Mouse (Mus musculus) B cell, adult 62 days (primary cell): Measurements from ENCODE around the gene Mamdc2. TPM values are rescaled to one million over a fixed set of nuclear protein-coding genes. Genes with fewer than 3 reads are reported as not detected.

Experiments
- total RNA-seq: library from RNA; stranded (reverse); gene quantifications from 4 replicates; pipeline ENCODE4 v1.2.4, GENCODE M21; 2023

Gene Mamdc2
- not detected in 4 replicates for total RNA-seq

GRCm38 (mm10) chr19:23447988-23448497, at the start of gene Mamdc2:
Mamdc2 (minus strand) TSS chr19:23448442.

GRCm38 (mm10) chr19:23273355-23274053, 174.7 kb downstream of the Mamdc2 start, which contains the start of gene Smc5:
Smc5 (minus strand) TSS chr19:23273897.

Other genes with a start within 250 kb of the Mamdc2 start
- 110 to 138 TPM (median 118 TPM) in 4 replicates for gene Smc5, start 174.5 kb downstream of the Mamdc2 start, total RNA-seq
- not detected in 4 replicates for gene 1700028P14Rik, start 204.4 kb upstream of the Mamdc2 start, total RNA-seq
- gene Ptar1, start 239.0 kb upstream of the Mamdc2 start, total RNA-seq, result 31.3 to 35.8 TPM (median 34.1 TPM) in 4 replicates